17 mouse cellular contexts compared by ENCODE assay signal in genomic region chr8:46573964-46574363, GRCm38 (mm10).
"Had no signal": no experiment of that assay in that cellular context is flagged by ENCODE, and none has a peak within 500 bp of the region (broad histone marks: within the 10 kb centered on the region; RNA-seq: fewer than 3 reads in every experiment).

No protein-coding gene starts in this region.

- ATAC-seq: liver, postnatal 0 days; midbrain, embryonic 15.5 days had no signal

- DNase-seq: kidney, adult 2 months; kidney, postnatal 14 days; liver, embryonic 13.5 days; liver, postnatal 0 days; lung, postnatal 14 days; right cerebral cortex, postnatal 14 days; thymus, adult 2 months; thymus, postnatal 25 days had no signal

- H3K9ac ChIP-seq: kidney, embryonic 15.5 days; liver, embryonic 13.5 days; liver, postnatal 0 days; lung, embryonic 15.5 days; midbrain, embryonic 15.5 days; neural tube, embryonic 12.5 days had no signal

- H3K27ac ChIP-seq: kidney, embryonic 15.5 days; left cerebral cortex, adult 2 months; limb, embryonic 10.5 days; liver, embryonic 13.5 days; lung, embryonic 15.5 days; macrophage; midbrain, embryonic 15.5 days; neural tube, embryonic 12.5 days had no signal

- H3K27me3 ChIP-seq: kidney, embryonic 15.5 days; liver, embryonic 13.5 days; lung, embryonic 15.5 days; megakaryocyte, embryonic 14.5 days; midbrain, embryonic 15.5 days; neural tube, embryonic 12.5 days had no signal

- H3K4me3 ChIP-seq: kidney, embryonic 15.5 days; left cerebral cortex, adult 2 months; limb, embryonic 10.5 days; liver, embryonic 13.5 days; lung, embryonic 15.5 days; megakaryocyte, embryonic 14.5 days; midbrain, embryonic 15.5 days; neural tube, embryonic 12.5 days had no signal

- H3K4me1 ChIP-seq: kidney, embryonic 15.5 days; limb, embryonic 10.5 days; midbrain, embryonic 15.5 days; neural tube, embryonic 12.5 days had no signal

- H3K9me3 ChIP-seq: kidney, embryonic 15.5 days; limb, embryonic 10.5 days; liver, embryonic 13.5 days; lung, embryonic 15.5 days; megakaryocyte, embryonic 14.5 days; midbrain, embryonic 15.5 days; neural tube, embryonic 12.5 days had no signal

- H3K4me2 ChIP-seq: kidney, embryonic 15.5 days; liver, embryonic 13.5 days; lung, embryonic 15.5 days; midbrain, embryonic 11.5 days; midbrain, embryonic 15.5 days; neural tube, embryonic 12.5 days had no signal
